Mouse (Mus musculus) C2C12 (cell line): Measurements from ENCODE around the gene Ndufb4. TPM values are rescaled to one million over a fixed set of nuclear protein-coding genes. Genes with fewer than 3 reads are reported as not detected.

Source experiments
- H3K27me3 ChIP-seq: one replicate; pipeline ENCODE4 v1.6.1; 2011; ENCODE audit not compliant: control insufficient read depth, insufficient read depth, insufficient read length
- H3K36me3 ChIP-seq: one replicate; pipeline ENCODE4 v1.6.1; 2011; ENCODE audit not compliant: control insufficient read depth, insufficient read depth
- H3K4me3 ChIP-seq: one replicate; pipeline ENCODE4 v1.5.1; 2011; ENCODE audit warnings: mild to moderate bottlenecking, control low read depth; ENCODE audit not compliant: poor library complexity, insufficient read depth, severe bottlenecking
- H3K79me2 ChIP-seq: one replicate; pipeline ENCODE4 v1.6.1; 2011; ENCODE audit not compliant: control insufficient read depth, insufficient read depth
- H3K79me3 ChIP-seq: one replicate; pipeline ENCODE4 v1.6.1; 2011; ENCODE audit warnings: low read depth, control low read depth
- H3ac ChIP-seq: one replicate; pipeline ENCODE3; 2011; ENCODE audit warnings: low read depth; ENCODE audit not compliant: control insufficient read depth, insufficient read length
- CEBPB ChIP-seq: IDR thresholded peaks from one replicate; pipeline ENCODE4 v1.6.1; 2011; ENCODE audit warnings: low read depth, mild to moderate bottlenecking, control low read depth, moderate library complexity
- CTCF ChIP-seq: IDR thresholded peaks from one replicate; pipeline ENCODE4 v1.5.1; 2011; ENCODE audit not compliant: control insufficient read depth, insufficient read depth, insufficient read length
- FOSL1 ChIP-seq: IDR thresholded peaks from one replicate; pipeline ENCODE4 v1.8.0; 2011; ENCODE audit warnings: mild to moderate bottlenecking, low read length; ENCODE audit not compliant: poor library complexity, insufficient read depth, severe bottlenecking
- MAX ChIP-seq: IDR thresholded peaks from one replicate; pipeline ENCODE4 v1.6.1; 2011; ENCODE audit warnings: mild to moderate bottlenecking, control low read depth
- MYOD1 ChIP-seq: IDR thresholded peaks from one replicate; pipeline ENCODE4 v1.6.1; 2011; ENCODE audit warnings: low read depth; ENCODE audit not compliant: control insufficient read depth, insufficient read length
- MYOG ChIP-seq: IDR thresholded peaks from one replicate; pipeline ENCODE4 v1.6.1; 2011; ENCODE audit not compliant: control insufficient read depth, insufficient read length; ENCODE audit errors: extremely low read depth
- USF1 ChIP-seq: IDR thresholded peaks from one replicate; pipeline ENCODE4 v1.6.1; 2011; ENCODE audit warnings: low read depth, mild to moderate bottlenecking, control low read depth, moderate library complexity
- polyA plus RNA-seq: library from polyadenylated mRNA; unstranded; fragments of >200 nt; fragmentation: generic; extraction: Trizol; gene quantifications from one replicate; pipeline ENCODE4 v1.2.1, GENCODE M21; 2012; ENCODE audit warnings: missing spikeins

Ndufb4 gene
- polyA plus RNA-seq, 1 experiment: 68.5 TPM

- Histone ChIP-seq H3K27me3 (no peaks in the 10 kb centered on the region), H3ac (no peak overlapping the region), H3K79me2 (no peaks in the 10 kb centered on the region), H3K4me3 (no peak overlapping the region), H3K36me3 (no peaks in the 10 kb centered on the region), H3K79me3 (no peaks in the 10 kb centered on the region)
- no peak for TF ChIP-seq USF1
- no peak for TF ChIP-seq MYOD1
- no peak for TF ChIP-seq CEBPB
- no peak for TF ChIP-seq MAX
- TF ChIP-seq CTCF: no peak
- no peak for TF ChIP-seq FOSL1
- TF ChIP-seq MYOG: no peak
Observed at GRCm38 (mm10) chr16:37683154-37684130, 29.2 kb upstream of the Ndufb4 start.

GRCm38 (mm10) chr16:37682309-37682975 lies 28.2 kb upstream of the Ndufb4 start:
- H3K79me2 ChIP-seq: no peaks in the 10 kb centered on the region
- TF ChIP-seq MYOD1: no peak
- TF ChIP-seq MYOG: no peak
- peak; percentile 67 for TF ChIP-seq CTCF
- peak; percentile 66 for TF ChIP-seq CEBPB
- no peak overlapping the region for H3ac ChIP-seq
- H3K4me3 ChIP-seq: no peak overlapping the region
- no peaks in the 10 kb centered on the region for H3K79me3 ChIP-seq
- no peaks in the 10 kb centered on the region for H3K36me3 ChIP-seq
- no peaks in the 10 kb centered on the region for H3K27me3 ChIP-seq

DNA sequence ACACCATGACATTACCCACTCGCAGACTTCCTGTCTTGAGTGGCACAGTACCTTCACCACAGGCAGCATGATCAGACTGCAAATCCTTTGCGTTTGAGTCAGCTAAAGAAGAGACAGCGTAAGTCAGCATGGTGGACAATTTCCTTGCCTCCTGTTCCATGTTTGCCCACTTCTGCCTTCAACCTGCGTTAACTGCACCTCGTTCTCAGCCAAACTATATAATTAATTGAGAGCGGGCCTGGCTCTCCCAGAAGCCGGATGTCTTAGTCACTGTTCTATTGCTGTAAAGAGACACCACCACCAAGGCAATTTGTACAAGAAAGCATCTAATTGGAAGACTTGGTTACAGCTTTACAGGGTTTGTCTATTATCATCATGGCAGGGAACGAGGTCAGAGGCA lies 26.6 kb upstream of the Ndufb4 start:
- Histone ChIP-seq H3K4me3 (no peak overlapping the region), H3ac (no peak overlapping the region), H3K79me2 (no peaks in the 10 kb centered on the region), H3K36me3 (no peaks in the 10 kb centered on the region), H3K27me3 (no peaks in the 10 kb centered on the region), H3K79me3 (no peaks in the 10 kb centered on the region)
- TF ChIP-seq MYOD1: no peak
- TF ChIP-seq CTCF: no peak
- TF ChIP-seq CEBPB: no peak
- no peak for TF ChIP-seq USF1
- TF ChIP-seq MAX: no peak
- no peak for TF ChIP-seq FOSL1
- TF ChIP-seq MYOG: no peak

GRCm38 (mm10) chr16:37680216-37680615 lies 26.0 kb upstream of the Ndufb4 start:
- Histone ChIP-seq H3K4me3 (no peak overlapping the region), H3K79me3 (no peaks in the 10 kb centered on the region), H3K36me3 (no peaks in the 10 kb centered on the region), H3K79me2 (no peaks in the 10 kb centered on the region), H3ac (no peak overlapping the region), H3K27me3 (no peaks in the 10 kb centered on the region)
- TF ChIP-seq MYOD1: no peak
- no peak for TF ChIP-seq CEBPB
- no peak for TF ChIP-seq MYOG
- TF ChIP-seq CTCF: no peak
- no peak for TF ChIP-seq FOSL1
- TF ChIP-seq USF1: no peak
- no peak for TF ChIP-seq MAX

DNA sequence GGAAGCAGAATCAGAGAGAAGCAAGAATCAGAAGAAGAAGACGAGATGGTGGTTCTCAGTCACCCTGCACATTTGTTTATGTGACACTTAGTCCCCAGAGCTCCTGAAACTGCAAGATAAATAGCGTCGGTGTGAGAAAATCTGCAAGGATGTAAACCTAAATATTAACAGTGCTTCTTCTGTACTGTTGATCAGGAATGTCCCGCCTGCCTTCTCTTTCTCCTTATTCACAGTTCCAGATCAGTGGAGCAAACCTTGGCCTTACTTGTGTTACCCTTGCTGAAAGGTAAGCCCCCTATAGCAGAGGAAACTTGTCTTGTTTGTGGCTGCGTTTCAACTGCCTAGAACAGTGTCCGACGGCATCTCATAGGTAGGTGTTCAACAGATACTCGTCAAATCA lies 23.3 kb upstream of the Ndufb4 start:
- H3K36me3 ChIP-seq: no peaks in the 10 kb centered on the region
- TF ChIP-seq MAX: no peak
- TF ChIP-seq CEBPB: no peak
- no peak for TF ChIP-seq FOSL1
- no peak overlapping the region for H3K4me3 ChIP-seq
- H3ac ChIP-seq: no peak overlapping the region
- H3K27me3 ChIP-seq: no peaks in the 10 kb centered on the region
- no peaks in the 10 kb centered on the region for H3K79me2 ChIP-seq
- no peaks in the 10 kb centered on the region for H3K79me3 ChIP-seq

GRCm38 (mm10) chr16:37676677-37677072 lies 22.4 kb upstream of the Ndufb4 start:
- Histone ChIP-seq H3K79me2 (no peaks in the 10 kb centered on the region), H3K27me3 (no peaks in the 10 kb centered on the region), H3K4me3 (no peak overlapping the region), H3K79me3 (no peaks in the 10 kb centered on the region), H3K36me3 (no peaks in the 10 kb centered on the region), H3ac (no peak overlapping the region)
- no peak for TF ChIP-seq USF1
- no peak for TF ChIP-seq MYOG
- no peak for TF ChIP-seq MAX
- TF ChIP-seq CTCF: no peak
- TF ChIP-seq MYOD1: no peak
- no peak for TF ChIP-seq FOSL1
- TF ChIP-seq CEBPB: no peak
